Mouse (Mus musculus): ENCODE results near the gene Kif24.

Gene Kif24

DNA sequence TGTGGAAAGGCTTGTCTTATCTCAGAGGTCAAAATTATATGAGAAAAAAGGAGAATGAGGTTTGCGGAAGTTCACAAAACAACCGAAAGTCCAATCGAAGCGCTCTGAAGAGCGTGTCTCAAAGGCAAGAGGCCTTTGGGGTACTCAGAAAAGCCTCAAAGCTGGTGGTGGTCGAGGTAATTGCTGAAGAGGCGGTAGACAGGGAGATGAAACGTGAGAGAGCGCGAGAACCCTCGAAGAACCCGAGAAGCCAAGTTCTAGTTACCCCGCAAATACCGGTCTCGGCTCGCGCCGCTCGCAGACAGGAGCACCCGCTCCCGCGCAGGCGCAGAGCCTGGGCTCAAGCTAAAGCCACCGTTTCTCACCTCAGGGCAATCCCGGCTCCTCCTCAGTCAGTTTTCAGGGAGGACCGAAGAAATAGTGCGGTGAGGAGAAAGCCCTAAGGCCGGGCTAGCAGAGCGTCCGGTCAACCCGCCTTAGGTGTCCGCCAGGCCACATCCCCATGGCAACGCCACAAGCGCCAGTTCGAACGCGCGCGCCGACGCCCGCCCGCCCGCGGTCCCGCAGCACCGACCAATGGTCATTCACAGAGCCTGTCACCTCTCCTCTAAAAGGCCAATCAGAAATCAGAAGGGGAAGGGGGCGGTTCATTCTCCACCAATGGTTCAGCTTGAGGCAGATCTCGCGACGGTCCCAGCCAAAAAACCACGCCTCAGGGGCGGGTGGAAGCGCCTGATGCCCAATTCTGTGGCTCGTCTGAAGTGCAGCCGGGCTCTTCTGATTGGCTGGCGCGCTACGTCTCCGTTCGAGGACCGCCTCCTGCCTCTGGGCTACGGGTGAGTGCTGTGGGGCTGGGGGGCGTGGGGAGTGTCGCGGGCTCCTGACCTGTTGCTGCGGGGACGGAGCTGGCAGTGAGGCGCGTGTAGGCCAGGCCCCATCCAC lies at the start of gene Kif24, which contains the start of gene Nudt2:
Gene Kif24, minus strand, starts transcription at position 543 of the 942 bp plus-strand sequence.
Gene Nudt2, plus strand, starts transcription at position 807 of the 942 bp plus-strand sequence.
- in situ Hi-C loops (cut with MboI, MseI): loop anchor here (5.0 kb wide), 1 partner anchor 103 kb away; the partner anchor contains the start of genes Dnaic1 and Fam219a

DNA sequence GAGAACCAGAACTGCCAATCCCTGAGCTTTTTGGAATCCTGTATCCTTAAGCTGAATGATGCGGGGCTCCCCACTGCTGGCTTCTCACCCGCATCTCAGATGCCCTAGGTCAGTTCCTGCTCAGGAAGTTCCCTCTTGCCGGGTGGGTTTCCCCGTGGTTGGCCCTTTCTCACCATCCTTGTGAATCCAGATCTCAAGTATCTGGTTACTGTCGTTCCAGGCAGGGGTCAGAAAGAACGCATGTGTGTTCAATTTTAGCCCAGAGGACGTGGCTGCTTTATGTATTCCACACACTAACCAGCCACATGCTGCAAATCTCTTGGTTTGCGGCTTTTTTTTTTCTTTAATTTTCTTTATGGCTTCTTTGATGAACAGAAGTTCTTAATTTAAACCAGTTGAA lies 49.0 kb upstream of the Kif24 start:
- in situ Hi-C loops (cut with MboI, MseI): no loop called here

DNA sequence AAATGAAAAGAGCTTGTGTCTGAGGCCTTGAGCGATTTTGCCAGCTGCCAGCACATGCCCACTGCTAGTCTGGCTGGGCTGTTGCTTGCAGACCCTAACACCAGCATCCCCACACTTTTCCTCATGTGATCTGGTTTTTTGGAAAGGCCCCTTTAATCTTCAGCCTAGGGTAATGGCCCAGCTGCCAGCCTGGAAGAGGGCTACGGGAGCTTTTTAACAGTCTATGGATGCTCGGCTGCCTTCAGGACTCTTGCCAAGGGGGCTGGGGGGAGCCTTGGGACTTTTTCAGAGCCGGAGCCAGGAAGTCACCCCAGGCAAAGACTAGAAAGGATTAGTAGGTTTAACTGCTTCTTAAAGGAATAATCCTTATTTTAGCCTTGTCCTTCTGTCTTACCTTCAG lies 48.6 kb upstream of the Kif24 start:
- in situ Hi-C loops (cut with MboI, MseI): no loop called here

DNA sequence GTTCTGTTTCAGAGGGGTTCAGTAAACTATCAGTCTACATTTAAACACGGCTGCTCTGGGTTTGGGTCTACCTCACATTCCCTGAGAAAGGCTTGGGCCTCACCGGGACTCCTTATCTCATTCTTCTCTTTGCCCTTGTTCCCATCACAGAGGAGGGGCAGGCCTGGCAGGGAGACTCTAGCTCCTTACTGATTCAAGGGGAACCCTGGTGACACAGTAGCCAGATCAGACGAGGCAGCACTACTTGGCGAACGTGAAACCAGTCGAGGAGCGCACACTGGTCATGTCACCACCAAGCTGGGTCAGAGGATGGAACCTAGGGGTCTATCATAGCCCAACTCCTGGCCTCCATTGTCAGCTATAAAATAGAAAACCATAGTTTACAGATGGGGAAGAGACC lies 43.3 kb upstream of the Kif24 start:
- in situ Hi-C loops (cut with MboI, MseI): no loop called here

DNA sequence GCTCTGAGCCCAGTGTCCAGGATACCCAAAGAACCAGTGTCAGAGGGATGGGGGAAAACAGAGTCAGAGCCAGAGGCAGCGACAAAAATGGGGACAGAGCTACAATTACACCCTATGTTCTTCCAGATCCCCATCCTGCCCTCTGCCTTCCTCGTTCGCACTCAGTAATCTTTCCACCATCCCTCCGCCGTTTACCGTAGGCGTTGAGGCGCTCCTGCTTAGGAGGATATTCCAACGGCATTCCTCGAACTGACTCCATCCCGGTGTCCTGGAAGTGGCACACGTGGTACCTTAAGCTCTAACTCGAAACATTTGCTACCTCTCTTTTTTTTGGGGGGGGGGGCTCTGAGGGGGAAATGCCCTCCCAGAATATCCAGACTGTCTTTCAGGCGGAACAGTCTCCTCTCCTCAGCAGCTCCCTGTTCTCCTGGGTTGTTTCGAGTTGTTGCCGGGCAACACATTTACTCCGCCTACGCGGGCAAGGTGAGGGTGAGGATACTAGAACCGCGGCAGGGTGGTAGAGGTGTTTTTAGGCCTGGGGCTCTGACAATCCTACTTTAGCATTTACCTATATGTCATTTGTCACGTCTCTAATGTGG lies 42.7 kb upstream of the Kif24 start:
- in situ Hi-C loops (cut with MboI, MseI): no loop called here

DNA sequence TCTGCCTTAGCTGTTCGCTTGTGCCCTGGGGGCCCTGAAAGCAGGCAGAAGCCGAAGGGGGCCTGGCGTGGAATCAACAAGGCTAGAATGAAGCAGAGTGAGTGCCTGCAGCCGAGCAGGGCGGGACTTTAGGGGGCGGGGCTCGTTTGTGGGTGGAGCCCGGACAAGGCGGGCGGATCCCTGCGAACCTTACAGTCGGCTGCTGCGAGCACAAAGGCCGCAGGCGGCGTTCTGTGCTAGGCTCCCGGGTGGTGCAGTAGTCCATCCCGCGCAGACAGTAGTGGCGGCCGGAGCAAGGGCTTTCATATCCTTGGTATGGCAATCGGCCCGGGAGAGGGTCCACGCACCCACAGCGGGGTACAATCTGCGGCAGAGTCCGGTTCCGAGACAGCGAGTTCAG lies 42.2 kb upstream of the Kif24 start:
- in situ Hi-C loops (cut with MboI, MseI): no loop called here

DNA sequence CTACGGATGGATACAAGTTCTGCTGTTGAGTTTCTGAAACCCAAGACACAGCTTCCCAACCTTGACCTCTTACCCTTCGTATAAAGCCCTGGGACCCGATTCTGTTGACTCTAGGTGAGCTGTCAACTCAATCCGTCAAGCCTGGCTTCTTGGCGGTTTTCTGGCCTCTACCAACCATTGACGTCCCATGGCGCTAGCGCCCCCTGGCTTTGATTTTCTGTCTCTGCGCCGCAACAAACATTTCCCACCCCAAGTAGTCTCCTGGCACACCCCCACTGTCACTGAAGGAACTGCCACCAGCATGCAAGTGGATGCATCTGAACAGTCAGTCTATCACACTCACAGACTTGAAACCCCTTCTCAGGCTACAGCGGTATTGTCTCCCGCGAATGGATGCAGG lies 41.5 kb upstream of the Kif24 start:
- in situ Hi-C loops (cut with MboI, MseI): no loop called here

DNA sequence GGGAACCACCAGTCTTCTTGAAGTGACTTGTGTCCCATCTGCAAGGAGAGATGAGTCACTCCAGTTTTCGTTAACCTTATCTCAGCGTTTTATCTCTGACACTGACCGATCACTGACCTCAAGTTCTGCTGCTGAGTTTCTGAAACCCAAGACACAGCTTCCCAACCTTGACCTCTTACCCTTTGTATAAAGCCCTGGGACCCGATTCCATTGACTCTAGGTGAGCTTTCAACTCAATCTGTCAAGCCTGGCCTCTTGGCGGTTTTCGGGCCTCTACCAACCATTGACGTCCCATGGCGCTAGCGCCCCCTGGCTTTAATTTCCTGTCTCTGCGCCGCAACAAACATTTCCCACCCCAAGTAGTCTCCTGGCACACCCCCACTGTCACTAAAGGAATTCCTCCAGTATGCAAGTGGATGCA lies 40.5 kb upstream of the Kif24 start:
- in situ Hi-C loops (cut with MboI, MseI): no loop called here

DNA sequence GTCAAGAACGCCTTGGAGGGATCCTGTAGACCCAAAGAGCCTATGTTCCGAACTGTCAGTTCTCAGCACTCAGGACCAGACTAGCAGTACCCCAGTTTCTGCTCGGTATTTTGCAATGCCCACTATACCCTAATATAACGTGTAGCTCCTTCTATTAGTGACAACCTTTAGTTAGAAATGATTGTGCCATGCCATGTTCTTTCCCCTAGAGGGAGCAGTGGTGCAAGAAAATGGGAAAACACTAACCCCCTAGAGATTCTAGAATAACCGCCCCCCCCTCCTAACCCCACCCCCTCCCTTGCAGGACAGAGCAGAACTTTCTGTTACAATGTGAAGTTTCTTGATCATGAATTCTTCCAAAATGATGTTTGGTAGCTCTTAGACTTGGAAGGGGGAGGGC lies 39.6 kb upstream of the Kif24 start:
- in situ Hi-C loops (cut with MboI, MseI): no loop called here

DNA sequence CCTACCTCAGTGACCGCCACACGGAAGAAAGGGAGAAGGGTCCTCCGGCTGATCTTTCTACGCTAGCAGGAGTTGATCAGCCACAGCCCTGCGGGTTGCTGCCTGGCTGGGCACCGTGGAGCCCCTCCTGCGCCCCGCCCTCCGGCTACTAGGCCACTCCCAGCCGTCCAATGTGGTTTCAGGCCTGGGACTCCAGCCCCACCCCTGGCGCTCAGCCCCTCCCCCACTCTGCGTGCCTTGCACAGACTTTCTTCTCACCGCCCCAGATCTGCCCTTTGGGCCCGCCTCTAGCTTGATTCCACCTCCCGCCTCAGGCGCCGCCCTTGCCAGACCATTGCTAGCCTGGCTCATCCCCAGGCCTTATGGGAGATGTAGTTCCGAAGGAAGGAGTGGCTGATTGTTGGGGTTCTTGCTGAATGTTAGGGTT lies 38.3 kb upstream of the Kif24 start, which contains the start of gene AI464131:
Gene AI464131, minus strand, starts transcription at position 91 of the 427 bp plus-strand sequence.
- in situ Hi-C loops (cut with MboI, MseI): no loop called here

DNA sequence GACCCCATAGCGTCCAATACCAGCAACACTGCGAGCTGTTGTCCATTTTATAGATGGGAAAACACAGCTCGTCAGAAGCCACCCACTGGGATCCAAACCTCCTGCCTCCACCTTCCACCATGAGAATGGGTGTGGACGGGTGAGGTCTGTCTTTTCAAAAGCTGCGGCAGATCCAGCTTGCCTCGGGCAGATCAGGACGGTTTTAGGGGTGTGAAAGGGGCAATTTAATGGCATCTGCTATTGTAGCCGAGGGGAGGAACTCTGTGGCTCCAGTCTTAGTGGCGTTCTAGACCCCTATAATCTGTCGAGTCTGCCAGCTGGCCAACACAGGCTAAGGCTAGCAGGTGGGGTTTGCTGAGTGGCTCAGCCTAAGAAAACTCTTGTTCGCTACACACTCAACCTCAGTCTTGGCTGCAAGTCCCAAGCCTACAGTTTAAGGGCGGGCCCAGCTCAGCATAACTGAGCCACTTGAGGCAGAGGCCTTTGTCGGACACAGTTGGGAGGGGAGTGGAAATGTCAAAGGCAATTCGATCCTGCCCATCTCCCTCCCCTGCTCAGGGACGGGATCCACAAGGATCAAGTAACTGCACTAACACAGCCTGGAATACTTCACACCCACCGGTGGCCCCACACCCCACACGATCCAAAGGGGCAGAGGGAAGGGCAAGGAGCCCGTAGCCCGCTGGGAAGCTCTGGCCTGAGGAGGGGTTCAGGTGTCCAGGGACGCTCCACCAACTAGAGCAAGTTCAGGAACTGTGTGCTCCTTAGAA lies 37.7 kb upstream of the Kif24 start:
- in situ Hi-C loops (cut with MboI, MseI): no loop called here

DNA sequence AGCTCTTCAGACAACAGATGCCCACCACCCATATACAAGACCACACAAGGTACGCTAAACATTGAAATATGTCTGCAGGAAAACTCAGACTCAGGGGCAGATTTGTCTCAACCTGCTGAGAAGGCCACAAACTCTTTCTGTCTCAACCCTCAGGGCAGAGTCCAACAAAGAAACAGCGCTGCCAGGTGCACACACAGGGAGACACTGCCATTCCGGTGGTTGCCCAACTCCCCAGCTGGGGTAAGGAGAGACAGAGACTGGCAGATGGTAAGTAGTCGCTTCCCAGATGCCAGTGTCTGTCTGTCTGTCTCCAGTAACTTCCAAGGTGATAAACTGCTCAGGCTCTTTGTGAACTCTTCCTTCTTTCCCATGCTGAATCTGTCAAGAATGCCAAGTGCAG lies 36.1 kb upstream of the Kif24 start:
- in situ Hi-C loops (cut with MboI, MseI): no loop called here

DNA sequence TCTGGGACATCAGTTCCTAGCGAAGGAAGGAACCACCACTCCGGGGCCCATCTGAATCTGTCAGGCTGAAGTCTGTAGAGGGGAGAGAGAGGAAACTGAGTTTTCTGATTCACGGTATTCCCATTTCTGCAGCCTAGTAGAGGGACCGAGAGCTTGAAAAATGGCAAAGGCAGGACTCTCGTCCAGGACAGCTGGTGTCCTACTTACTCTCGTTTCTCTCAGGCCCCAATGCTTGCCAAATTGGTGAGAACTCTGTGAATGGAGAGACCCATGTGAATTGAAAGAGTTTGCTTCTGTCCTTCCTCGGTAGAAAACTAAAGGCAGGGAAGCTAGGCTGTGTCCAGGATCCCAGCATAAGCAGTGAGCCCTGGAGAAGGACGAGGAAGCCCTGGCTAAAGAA lies 34.9 kb upstream of the Kif24 start:
- in situ Hi-C loops (cut with MboI, MseI): no loop called here

DNA sequence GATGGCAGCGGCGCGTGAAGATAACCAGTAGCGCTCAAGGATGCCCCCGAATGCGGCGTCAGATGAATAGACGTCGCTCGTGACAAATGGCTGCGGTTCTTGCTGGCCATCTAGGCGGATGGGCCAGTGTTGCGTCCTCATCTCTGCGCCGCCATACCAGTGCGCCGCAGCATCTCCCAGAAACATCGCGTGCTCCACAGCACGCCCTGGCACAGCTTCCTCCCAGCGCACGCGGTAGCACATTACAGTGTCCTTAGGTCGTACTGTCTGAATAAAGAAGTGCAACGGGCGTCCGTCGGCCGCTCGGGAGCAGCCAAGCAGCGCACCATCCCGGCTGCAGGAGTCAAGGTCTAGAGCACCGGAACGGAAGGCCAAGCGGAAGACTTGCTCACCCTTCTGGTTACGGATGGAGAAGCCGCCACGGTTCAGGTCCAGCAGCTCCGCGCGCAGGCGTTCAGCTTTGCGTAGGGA lies 34.3 kb upstream of the Kif24 start:
- in situ Hi-C loops (cut with MboI, MseI): no loop called here

DNA sequence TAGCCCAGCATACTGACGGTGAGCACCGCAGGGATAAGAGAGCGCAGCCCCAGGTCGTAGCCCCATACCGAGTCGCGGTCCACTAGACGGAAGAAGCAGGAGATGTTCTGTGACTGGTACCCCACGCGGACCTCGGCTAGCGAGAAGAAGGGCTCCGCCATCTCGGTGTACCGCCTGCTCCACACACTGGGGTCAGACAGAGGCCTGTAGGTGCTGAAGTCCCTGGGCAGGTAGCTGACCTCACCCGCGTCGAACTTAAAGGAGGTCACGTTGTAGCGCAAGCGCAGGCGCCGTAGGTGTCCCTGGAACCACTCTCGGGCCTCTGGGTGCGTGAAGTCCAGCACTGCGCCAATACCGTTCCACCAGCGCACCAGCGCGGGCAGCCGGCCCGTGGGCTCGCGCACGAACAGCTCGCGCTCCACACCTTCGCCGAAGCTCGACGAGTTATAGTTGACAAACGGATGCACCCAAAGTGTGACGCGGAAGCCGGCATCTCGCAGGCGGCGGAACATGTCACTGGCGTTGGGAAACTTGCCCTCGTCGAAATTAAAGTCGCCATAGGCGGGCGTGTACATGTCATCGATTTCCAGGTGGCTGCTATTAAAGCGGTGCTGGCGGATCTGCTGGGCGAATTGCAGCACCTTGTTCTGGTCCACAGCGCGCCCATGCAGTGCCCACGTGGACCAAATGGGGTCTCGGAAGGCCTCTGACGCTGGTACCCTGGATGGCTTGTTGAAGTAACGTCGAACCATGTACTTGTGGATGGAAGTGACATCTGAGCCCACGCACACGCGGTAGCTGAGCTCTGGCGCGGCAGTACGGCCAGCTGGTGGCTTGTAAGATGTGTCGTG lies 33.5 kb upstream of the Kif24 start:
- in situ Hi-C loops (cut with MboI, MseI): no loop called here

DNA sequence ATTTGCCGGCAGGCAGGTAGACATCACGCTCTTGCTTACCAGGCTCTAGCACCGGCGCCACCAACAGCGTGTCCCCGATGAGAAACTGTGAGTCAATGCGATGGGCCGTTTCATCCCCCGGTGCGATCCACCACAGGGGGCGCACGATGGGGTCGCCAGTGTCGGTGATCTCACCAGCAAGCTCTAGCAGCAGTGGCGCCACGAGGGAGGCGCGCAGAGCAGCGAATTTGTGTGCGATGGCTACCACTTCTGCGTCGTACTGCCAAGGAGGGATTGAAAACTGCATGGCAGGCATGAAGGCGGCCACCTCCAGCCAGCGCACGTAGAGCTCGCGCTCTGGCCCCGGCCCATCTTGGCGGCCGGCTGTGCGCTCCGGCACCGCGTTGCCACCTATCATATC lies 32.9 kb upstream of the Kif24 start:
- in situ Hi-C loops (cut with MboI, MseI): no loop called here

DNA sequence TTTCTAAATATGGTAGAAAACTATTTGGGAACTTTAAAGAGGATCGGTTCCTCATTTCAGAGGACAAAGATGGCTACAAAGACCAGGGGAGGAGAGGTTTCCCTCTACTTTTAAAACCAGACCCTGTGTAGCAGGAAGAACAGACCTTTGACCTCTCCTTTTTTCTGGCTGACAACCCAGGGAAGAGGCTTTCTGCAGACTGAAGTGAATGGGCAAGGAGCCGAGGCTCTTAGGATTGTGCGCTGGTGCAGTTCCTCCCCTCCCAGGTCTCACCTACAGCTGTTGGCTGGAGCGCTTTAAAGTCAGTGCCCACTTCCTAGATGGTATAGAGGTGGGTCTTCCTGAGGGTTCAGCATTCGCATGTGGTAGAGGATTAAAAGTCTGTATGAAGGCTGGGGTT lies 32.4 kb upstream of the Kif24 start:
- in situ Hi-C loops (cut with MboI, MseI): no loop called here

DNA sequence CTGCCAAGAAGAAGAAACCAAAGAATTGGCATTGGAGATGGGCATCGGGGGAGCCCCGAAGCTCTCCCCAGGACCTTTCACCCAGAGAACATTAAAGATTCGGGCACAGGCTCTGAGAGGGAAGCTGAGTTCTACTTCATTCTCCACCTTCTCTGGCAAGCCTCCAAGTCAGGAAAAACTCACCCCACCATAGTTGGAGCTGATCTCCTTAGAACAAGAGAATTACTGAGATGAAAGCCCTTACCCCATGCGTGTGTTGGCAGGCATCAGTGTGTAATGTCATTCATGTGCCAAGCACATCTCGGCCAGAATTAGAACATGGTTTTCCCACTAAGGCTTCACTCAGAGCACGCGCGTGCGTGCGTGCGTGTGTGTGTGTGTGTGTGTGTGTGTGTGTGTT lies 31.2 kb upstream of the Kif24 start:
- in situ Hi-C loops (cut with MboI, MseI): no loop called here

DNA sequence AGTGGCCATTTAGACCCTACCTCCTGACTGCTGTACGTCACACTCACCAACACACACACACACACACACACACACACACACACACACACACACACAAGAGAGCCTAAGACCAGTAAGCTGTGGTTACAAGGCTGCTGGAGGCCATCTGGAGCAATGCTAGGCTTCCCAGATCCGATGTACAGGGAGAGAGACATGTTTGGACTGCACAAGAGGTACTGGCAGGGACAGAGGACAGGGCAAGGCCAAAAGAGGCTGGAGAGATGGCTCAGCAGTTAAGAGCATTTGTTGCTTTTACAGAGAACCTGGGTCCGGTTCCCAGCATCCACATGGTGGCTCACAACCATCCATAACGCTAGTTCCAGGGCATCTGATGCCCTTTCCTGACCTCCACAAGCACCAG lies 30.4 kb upstream of the Kif24 start:
- in situ Hi-C loops (cut with MboI, MseI): no loop called here

DNA sequence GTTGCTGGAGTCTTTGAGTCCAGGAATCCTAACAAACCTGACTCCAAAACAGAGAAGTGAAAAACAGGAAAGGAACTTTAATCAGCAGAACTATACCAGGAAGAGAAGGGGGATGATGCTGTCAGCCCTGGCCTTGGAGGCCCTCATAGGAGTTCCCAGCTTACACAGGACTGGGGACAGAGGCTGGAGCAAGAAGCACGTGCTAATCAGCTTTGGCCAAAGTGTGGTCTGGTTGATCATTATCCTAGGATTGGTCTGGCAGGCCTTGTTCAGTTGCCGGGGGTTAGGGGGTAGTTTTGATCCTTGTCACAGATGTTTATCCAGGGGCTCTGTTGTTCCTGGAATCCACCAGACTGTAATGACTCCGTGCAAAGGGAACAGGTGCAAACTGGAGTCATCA lies 29.7 kb upstream of the Kif24 start:
- in situ Hi-C loops (cut with MboI, MseI): no loop called here
